Mouse (Mus musculus): ENCODE data around the gene Slc4a4.

The Slc4a4 gene

DNA sequence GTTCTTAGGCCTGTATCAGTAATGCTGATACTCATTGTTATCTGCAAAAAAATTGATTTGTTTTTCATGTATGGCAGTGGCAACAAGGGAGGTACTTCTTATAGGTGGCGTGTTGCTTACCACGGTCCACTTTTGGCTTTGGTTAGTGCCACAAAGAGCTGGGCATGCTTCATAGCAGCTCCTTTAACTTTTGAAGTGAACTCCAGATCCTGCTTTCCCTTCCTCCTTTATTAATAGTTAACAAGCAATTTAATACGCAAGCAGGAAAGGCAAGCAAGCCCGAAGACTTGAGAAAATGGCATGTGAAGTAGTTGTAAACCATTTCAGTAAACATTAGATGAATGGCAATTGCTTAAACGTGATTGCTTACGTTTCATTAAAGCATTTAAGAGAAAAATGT is 113.2 kb downstream of the Slc4a4 start:
- DNase-seq (ENCODE audit: low spot score in 2 of 2) = no peak

DNA sequence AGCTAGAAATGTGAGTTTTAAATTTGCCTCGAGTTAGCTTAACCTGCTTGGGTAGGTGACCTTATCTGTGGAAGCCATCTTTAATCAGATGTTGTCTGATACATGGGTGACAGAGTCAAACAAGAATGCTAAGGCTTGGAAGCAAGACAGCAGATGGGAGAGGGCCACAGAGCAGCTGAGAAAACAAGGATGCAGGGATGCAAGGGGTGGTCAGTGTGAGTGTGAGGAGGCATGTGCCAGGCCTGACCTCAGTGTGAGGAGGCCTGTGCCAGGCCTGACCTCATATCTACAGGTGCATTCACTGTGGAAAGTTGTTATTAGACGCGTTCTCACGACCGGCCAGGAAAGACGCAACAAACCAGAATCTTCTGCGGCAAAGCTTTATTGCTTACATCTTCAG is 114.0 kb downstream of the Slc4a4 start:
- DNase-seq (ENCODE audit: low spot score in 2 of 2) = no peak

DNA sequence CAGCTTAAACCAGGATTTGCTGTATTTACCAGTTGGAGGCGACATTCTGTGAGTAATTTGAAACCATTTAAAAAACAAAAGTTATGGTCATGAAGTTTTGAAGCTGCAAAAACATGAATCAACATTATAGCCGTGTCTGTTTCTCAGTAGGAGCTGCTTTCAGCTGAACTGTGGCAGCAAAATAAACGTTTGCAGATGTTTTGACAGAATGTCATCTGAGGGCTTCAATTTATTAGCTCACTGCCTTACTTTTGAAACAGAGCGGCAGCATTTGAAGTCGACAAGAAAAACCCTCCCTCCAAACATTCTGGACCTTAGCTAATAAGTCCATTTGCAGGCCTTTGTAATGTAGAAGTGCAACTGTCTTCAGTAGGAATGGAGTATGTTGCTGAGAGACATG is 123.5 kb downstream of the Slc4a4 start:
- no peak for DNase-seq (ENCODE audit: low spot score in 2 of 2)

DNA sequence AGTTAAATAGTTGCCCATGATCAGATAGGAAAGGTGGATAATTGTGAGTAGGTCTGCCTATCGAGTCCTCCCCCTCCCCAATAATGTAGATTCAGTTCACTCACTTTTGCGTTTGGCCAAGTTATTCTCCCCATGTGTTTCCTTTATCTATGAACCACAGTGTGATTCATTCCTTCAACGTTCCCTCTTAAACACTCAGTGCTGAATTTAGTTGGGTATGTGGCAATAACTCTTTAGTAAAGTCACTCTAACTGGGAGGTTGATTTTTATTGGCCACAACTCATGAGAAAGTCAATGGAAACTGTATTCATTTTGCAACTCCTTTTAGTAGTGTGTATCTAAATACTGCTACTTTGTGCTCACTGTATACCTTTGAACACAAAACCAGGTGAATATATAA is 125.8 kb downstream of the Slc4a4 start:
- DNase-seq (ENCODE audit: low spot score in 2 of 2) = no peak

DNA sequence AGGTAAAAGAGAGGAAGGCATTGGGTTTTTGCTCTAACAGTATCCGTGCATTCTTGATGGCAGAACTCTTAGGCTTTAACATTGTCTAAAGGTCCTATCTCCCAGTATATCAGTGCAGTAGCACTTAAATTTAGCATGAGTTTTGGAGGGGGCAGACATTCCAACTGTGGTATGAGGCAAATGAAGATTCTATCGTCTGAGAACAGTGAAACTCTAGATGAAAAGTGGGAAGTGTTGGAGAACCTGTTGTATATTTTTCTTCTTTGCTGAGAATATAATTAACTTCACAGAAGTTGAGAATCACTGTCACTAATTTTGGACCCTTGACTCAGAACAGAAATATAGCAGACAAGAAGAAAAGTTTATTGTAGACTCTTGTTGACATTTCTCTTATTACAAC is 128.2 kb downstream of the Slc4a4 start:
- DNase-seq (ENCODE audit: low spot score in 2 of 2) = no peak

DNA sequence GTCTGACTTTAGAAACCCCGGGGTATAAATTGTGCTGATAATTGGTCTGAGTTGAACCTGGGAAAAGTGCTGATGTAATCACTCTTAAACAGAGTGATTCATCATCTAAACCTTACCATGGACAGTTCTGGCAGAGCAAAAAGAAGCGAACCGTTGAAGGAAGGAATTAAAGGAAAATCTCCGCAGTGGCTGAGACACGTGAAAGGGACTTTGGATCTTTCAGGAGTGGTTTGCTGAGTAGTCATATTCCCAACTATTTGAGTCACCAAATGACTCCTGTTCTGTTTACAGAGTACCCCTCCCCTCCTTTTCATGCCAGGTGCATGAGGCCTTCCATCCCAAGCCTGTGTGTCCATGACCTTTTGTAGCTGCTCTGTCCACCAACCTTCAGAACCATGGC is 129.3 kb downstream of the Slc4a4 start:
- DNase-seq (ENCODE audit: low spot score in 2 of 2) = no peak

DNA sequence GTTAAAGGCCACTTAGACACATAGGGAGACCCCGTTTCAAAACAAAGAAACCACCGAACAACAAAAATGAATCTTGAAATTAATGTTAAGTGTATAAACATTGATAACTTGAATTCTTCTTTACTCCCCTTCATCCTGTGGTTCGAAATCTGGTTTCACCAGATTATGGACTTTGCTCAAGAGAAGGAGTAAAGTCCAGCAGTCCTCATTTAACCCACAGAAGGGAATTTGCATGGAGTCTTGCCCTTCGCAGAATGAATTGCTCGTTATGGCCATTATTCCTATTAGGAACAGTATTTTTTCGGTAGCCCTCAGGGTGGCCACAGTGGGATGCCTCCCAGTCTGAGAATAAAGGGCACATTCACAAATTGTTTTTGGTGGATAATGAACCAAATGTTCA is 131.9 kb downstream of the Slc4a4 start:
- no peak for DNase-seq (ENCODE audit: low spot score in 2 of 2)

DNA sequence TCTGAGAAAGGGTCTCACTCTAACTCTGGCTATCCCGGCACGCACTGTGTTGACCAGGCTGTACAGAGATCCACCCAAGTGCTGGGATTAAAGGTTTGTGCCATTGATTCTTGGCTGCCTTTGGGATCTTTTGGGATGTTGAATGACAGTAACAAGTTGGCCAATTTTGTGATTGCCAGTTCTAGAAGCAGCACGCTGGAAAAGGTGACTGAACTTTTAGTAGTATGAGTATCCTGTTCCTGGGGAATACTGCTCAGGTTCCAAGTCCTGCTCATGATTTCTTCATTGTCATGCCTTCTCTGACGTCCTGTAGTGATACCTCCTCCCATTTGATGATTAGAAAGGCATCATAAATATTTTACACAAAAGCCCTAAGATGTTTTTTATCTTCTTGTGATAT is 137.8 kb downstream of the Slc4a4 start:
- DNase-seq (ENCODE audit: low spot score in 2 of 2) = no peak

DNA sequence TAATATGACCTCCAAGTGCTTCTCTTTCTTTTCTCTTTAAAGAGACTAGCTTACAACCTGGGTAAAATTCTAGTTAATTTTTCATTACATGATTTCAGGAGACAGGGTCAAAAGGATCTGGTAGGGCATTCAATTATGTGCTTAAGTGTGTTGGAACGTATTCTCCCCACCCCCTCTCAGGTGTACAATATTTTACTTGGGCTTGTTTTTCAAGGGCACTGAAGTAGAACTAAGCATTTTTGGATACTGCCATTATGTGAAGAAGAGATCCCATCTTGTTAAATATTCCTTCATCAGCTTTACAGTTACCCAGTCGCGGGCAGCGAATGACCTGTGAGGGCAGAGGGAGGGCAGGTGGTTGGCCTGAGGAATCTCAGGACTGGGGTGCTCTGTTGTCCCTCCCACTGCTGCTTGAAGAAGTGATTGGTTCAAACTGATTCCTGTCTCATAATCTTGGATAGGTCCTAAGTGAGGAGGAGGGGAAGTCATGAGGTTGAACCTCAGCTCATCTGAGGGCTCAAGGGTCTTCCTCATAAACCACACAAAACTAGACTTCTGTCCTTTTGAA is 141.0 kb downstream of the Slc4a4 start:
- no peak for DNase-seq (ENCODE audit: low spot score in 2 of 2)

DNA sequence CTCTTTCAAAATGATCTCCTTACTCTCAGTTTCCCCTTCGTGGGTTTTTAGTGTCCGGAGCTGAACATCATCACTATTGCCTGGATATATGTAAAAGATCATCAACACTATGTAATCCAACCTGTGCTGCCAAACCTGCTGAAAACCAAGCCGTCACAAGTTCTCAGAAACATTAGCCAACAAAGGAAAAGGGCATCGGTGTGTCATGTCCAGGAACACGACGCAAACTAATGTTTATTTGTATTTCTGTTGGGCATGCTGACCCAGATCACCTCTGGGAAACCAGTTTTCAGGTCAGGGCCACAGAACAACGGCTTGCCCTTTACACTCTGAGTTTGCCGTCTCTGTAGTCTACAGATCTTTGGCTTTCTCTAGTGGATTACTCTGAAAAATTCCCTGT is 146.0 kb downstream of the Slc4a4 start:
- no peak for DNase-seq (ENCODE audit: low spot score in 2 of 2)

DNA sequence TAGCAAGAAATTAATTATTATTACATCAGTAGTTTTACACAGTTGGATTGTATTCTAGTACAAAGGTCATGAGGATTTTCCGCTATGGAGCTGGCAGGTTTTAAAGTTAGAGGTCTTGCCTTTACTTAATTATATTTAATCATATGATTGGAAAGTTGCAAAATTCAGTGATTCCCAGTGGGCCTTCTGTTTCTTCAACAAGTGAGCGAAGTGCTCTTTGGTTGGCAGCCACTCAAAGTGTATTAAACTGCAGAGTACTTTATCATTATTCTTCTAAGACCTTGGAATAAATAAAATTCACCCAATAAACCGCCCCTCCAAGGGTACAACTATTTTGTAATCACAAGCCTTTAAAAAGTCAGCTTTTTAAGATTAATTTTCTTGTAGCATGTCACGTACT is 146.6 kb downstream of the Slc4a4 start:
- DNase-seq (ENCODE audit: low spot score in 2 of 2) = no peak

DNA sequence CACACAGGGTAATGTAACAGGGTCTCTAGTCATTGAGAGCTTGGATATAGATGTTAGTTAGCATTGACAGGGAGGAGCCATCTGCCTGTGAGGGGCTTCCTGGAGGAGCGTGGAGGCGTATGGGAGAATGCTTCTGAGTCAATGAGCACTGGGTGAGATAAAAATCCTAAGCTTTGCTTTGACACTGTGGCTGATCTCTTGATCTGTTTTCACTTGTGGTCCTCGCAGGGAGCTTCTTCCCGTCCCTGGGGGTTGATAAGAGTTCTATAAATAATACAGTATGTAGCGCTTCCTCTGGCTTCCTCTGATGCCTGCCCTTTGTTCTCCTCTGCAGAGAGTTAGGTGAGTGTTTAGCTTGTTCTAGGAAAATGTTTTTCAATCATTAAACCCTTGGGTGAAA is 149.5 kb downstream of the Slc4a4 start:
- DNase-seq (ENCODE audit: low spot score in 2 of 2) = peak in 1 of 2 experiments; percentile 4

DNA sequence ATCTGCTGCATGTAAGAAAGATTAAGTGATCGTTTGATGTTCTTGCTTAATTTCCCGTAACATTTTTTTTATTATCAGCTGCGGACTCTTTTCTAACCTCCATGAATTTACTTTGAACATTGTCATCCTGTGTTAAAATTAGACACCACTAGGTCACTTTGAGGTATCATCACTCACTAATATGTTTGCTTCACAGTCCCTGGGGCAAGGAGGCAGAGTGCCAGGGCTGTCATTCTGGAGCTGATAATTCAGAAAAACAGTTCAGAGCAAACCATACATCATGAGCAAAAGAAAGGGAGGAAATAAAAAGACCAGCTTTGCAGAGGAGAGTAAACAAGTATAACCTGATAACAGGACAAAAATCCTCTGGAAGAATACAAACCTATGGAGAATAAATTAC is 154.2 kb downstream of the Slc4a4 start:
- no peak for DNase-seq (ENCODE audit: low spot score in 2 of 2)

DNA sequence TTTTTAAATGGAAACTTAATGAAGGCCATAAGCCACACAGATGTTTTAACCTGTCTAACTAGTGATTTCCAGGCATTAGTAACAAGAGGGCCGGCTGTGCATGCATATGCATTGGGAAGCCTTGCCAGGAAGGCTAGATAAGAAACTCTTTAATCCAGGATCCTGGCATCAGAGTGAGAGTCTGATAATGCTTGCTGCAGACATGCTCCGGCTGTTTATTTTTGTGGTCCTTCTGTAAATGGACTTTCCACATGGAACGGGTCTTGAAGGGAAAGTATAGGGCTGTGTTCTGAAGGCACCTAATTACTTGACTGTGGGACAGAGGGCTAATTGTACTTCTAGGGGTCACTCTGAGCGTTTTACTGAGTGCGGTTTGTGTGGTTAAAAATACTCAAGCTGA is 157.2 kb downstream of the Slc4a4 start:
- DNase-seq (ENCODE audit: low spot score in 2 of 2) = no peak

DNA sequence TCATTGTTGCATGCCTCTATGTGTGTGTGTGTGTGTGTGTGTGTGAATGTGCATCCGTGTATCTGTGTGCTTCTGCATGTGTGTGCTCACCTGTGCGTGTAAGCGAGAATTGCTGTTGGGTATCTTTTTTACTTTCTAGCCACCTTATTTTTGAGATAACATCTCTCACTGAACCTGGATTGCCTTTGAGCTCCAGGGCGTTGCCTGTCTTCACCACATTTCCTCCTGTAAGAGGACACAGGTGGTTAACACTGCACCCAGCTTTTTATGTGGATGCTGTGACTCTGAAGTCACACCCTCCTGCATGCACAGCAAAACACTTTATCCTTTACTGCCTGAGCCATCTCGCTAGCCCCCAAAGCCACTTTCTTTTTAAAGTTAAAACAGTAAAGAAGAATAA is 158.2 kb downstream of the Slc4a4 start:
- DNase-seq (ENCODE audit: low spot score in 2 of 2) = no peak

DNA sequence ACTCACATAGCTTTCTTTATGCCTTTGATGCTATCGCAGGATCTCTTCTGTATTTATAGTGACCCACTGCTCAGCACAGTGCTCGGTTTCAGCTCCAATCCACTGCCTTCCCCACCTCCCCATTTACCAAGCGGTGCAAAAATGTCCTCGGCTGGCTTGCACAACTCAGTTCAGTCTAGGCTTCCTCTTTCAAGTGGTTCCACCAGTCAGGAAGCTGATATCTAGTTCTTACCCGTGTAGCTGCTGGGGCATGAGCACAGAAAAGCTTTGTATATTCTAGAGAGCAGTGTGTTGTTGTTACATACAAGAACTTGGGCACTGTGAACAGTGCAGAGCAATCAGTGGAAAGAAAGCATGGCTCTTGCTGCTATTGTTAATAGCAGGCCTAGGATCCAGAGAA is 165.0 kb downstream of the Slc4a4 start:
- no peak for DNase-seq (ENCODE audit: low spot score in 2 of 2)

DNA sequence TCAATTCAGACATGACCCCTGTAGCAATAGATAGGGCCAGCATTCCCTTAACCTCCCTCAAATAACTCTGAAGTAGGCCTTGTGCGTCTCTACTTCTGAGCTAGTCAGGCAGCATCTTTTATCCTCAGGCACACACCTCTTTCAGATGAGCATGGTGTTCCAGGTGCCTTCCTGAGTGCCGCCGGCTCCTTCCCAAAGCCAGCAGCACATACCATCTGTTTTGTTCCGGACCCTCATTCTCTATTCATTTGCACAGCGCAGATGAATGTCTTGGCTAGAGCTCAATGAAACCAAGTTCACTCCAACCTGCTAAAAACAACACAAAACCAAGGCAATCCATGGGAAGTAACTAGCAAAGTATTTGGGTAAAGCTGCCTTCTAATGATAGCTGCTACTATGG is 165.6 kb downstream of the Slc4a4 start:
- DNase-seq (ENCODE audit: low spot score in 2 of 2) = no peak

DNA sequence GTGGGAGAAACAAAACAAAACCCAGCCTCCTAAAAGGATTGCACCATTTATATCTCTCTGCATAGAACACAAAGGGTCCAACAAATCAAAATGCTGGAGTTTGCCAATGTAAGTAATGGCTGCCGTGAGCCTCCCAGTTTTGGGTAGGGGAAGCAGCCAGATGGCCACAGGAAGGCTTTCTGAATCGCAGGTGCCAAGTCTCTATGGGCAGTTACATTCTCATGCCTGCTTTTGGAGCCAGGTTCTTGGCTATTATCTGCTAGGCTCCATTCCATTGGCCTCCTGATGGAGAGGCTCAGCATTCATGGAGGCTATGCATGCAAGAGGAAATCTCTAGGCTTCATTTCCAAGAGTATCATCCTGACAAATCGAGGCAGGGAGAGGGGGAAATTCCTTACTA is 169.0 kb downstream of the Slc4a4 start:
- DNase-seq (ENCODE audit: low spot score in 2 of 2) = no peak

DNA sequence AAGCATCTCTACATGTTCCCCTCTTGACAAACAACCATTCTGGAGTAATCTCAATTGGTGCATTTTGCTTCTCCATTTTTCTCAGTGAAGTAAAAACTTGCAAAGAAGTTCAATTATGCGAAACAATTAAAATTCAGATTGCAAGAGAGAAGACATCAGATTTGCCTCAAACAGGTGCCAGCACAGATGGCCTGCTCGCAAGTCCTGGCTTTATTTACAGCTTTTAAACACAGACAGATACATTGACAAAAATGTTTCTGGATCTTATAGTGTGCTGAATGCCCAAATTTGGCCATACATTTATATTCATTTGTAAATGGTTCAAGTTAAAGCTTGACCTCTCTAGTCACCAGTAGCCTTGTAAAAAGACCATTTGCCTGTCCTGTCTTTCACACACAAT is 169.8 kb downstream of the Slc4a4 start:
- DNase-seq (ENCODE audit: low spot score in 2 of 2) = no peak

DNA sequence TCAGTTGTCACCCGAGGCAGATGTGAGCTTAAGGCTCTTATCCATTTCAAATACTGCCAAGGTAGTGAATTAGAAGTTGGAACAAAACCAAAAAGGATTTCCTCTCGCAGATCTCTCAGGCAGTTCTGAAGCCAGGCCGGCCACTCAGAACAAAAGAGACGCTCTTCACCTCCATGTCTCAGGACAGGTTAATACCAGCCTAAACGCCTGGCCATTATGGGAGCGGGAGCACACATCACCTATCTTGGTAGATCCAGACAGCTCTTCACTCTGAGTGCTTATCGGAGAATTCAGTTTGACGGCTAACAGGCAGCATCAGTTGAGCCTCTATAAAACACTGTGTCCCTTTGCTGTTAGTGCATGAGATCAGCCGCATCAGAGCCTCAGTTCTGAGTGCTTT is 174.5 kb downstream of the Slc4a4 start:
- no peak for DNase-seq (ENCODE audit: low spot score in 2 of 2)

DNA sequence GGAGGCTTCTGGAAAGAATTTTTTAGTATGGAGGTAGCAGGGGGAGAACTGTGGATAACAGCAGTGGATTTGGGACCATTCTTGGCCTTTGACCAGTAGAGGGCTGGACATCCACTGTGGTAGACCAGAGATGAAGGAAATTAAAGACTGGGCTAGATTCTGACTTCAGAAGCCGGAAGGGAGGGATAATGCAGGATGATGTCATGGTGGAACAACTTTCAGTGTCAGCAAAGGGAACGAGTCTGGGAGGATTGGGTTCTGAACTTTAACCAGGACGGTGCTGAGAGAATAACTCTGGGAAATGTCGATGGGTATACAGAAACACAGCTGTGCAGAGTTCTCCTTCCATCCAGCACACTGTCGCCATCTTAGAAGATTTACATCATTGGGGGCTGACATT is 175.7 kb downstream of the Slc4a4 start:
- no peak for DNase-seq (ENCODE audit: low spot score in 2 of 2)

DNA sequence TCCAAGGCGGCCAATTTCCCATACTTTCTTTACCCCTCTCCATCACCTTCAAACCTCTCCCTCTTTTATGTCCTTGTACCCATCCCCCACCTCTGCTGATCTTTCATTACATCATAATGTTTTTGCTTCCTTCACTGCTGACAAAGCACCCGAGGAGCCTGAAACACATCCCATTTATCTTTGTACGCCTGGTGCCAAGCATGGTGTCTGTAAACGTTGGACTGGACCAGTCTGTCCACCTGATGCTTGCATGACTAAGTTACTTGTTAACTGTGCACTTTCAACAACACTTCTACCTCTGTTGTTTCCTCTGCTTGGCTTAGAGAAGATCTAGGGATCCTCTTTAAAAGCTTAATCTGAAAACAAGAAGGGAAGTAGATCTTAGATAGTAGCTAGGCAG is 180.5 kb downstream of the Slc4a4 start:
- DNase-seq (ENCODE audit: low spot score in 2 of 2) = no peak

DNA sequence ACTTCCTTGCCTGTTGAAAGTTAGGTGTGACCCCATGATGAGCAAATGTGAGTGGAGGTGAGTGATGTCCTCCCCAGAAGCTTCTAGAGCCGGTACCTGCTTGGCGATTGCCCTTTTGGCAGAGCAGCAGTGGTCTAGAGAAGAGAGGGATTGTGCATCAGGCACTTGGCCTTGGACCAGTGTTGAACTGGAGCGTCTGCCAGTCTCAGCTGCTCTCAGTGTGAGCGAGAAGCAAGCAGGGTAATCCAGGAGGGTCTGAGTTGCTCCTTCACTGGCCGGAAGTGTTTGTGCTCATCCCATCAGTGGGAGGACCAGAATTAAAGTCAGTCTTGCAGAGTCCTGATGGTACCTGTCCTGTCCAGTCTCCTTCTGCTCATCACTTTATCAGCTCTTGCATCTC is 181.5 kb downstream of the Slc4a4 start:
- no peak for DNase-seq (ENCODE audit: low spot score in 2 of 2)

DNA sequence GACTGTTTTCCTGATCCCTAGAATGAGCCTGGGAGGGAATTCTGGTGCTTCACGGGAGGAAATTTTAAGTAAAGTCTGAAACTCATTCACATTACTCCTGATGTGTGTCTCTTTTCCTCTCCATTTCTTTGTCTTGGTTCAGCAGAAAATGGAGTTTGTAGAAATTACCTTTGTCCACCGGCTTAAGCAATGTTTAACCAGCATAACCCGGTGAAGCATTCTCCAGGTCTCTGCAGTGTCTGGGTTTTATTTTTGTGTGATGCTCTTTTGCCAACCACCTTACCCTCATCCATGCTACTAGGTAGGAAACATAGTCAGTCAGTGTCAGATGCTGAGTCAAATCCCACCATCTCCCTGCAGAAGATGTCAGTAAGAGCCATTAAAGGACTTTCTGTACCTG is 183.4 kb downstream of the Slc4a4 start:
- no peak for DNase-seq (ENCODE audit: low spot score in 2 of 2)

DNA sequence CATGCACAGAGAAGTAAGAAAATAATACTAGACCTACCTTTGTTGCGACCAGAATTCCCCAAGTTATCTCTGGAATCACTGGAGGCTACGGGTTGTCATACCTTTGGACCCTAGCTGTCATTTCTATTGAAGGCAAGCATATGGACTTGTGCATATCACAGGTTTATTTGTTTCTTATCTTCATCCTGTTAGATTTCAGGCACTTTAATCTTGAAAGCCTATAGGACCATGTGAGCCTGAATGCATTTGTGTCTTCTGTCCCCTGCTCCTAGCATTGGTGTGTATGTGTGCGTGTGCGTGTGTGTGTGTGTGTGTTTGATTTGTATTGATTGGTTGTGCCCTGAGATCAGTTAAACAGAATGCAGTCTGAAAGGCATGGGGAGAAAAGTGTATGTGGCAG is 185.3 kb downstream of the Slc4a4 start:
- DNase-seq (ENCODE audit: low spot score in 2 of 2) = no peak
